Mouse (Mus musculus) cerebellum, adult 11-12 months (tissue): ENCODE data around the gene Fgf2.

Source experiments
- DNase-seq: peaks from one replicate; pipeline ENCODE4 v3.0.0; 2022

Gene Fgf2

DNA sequence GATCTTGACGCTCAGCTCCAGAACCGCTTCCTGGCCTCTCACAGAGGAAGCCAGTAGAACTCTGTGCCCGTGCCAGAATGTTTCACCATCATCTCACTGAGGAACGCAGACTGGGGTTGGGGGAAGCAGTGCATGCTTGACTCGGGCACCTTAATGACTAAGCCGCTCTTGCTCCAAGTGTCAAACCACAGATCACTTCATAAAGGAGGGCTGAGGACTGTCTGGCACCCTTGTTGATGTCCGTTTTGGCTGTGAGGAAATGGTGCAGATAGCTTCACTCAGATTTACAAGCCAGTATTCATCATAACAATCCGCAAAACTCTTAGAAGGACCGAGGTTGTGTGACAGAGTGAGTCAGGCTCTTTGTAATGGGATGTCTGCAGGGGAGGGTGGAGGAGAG is 12.6 kb downstream of the Fgf2 start:
- no peak for DNase-seq

DNA sequence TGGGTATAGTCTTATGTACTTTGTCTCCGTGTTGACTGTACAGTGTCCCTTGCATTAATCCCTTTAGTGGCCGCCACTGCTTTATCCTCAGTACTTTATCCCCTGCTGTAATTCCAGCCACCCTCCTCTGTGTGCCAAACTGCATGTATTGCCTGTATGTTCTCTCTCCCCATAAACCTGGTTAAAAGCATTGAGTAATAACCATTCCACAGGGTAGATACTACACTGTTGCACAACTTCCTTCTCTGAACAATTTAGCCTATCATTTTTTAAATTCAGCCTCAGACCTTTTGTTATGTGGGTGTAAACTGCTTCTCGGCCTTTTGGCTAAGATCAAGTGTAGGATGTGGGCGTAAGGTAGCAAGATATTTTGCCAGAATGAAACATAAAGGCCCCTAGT is 17.0 kb downstream of the Fgf2 start:
- no peak for DNase-seq

DNA sequence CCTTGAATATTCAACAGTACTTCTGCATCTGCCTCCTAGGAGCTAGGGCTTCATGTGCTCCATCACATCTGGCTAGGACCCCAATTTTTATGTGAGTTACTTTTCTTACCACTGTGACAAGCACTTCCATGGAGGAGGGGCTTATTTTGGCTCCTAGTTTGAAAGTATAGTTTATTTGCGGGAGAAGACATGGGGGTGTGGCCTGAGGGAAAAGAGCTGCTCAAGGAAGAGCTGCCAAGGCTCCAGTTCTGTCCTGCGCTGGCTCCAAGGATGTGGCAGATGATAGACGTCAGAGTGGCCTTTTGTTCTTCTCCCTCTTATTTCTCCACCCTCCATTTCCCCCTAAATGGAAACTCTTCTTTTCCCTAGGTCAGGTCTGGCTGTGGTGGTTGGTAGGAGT is 17.8 kb downstream of the Fgf2 start:
- no peak for DNase-seq

DNA sequence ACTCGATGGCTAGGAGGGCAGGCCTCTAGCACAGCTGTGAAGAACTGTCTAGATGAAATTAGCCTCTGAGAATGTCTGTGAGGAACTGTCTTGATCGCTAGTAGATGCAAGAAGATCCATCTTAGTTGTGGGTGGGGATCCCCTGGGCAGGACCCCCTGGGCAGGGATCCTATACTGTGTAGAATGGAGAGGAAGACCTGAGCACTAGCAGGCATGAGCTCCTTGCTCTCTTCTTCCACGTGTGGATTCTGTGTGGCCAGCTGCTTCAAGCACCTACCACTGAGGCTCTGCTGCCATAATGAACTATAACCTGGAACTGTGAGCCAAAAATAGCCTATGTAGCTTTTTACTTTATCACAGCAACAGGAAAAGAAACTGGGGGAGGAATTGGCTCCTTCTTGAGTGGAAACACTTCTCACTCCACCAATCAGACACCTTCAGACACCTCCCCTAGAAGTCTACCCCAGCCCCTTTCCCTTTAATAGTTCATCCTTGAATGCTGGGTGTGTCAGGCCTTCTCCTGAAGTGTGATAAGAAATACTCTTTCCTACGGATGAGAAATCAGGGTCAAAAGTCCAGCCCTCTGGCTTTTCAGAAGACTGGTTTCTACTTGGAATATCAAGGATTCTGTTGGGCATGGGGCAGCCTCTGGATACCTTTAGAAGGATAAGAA is 18.4 kb downstream of the Fgf2 start:
- no peak for DNase-seq

DNA sequence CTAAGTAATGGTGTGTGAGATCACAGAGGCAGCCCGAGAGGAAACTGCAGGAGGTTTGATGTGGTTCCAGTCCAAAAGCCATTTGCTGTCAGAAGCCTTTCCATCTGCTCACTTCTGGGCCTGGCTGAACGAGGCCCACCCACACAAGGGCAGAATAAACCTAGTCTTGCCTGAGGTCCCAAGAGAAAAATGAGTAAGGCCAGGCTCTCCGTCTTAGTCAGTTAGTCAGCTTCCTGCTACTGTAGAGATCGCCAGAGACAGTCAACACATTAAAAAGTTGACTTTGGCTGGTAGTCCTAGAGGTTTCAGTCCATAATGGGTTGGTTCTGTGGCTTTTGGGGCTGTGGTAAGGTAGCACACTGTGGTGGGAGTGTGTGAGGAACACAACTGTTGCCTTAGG is 22.3 kb downstream of the Fgf2 start:
- DNase-seq, result no peak

DNA sequence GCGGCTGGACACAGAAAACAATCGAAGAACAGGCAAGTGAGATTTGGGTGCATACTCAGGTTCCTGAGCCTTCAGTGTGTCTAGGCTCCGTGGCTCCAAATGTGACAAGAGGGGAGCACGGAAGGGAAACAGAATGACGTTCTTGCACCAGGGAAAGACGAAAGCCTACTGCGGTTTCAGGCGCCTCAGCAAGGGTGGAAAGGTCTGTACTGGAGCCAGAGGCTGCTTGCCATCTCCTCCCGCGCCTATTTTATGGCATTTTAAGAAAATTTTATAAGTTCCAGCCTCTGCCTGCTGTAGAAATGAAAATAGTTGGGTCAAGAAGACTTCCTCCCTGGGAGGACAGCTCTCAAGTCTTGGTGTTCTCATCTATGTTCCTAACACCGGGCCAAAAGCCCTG is 25.6 kb downstream of the Fgf2 start:
- DNase-seq, result no peak

DNA sequence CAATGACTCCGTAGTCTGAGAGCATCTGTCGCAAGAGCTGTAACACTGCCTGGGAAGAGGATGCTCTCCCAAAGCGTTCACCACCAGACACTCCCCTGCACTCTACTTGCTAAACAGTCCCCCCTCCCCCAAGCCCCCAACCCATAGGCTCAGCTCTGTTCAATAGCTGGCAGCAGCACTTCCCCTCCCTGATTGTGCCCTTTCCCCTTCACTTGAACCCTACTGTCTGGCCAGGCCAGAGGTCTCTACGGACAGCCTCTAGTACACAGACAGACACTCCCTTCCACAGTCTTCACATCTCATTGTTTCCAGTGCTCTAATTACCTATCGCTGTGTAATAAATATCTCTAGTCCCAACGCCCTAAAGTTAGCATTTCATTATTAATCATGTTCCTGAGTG is 29.8 kb downstream of the Fgf2 start:
- no peak for DNase-seq

DNA sequence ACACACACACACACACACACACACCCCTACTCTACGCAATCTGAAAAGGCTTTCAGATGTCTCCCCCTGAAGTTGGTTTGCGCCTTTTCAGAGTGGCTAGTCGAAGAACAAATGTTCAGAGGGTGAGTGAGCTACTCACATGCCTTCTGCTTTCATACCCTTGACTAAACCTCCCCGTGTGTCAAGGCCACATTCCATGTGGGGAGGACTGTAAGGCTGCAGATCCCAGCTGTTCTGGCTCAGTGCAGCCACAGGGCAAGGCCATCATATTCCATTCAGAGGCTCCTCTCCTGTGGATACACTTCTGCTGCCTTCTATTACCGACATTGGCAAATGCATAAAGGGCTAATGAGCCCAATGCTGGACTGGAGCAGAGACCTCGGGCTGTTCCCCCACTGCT is 30.3 kb downstream of the Fgf2 start:
- DNase-seq, result no peak

DNA sequence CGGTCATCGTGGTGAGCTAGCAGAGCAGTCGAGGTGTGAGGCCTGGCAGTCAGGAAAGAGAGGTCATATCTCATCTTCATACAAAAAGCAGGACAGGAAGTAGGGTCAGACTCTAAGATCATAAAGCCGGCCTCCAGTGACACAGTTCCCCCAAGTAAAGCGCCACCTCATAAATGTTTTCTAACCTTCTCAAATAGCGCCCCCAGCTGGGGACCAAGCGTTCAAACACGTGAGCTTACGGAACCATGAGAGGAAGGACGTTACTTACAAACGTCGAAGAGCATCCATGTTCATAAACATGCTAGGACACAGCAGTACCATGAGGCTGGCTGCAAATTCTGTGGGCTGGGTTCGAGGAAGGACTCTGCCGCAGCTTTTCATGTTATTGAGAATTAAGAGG is 31.1 kb downstream of the Fgf2 start:
- DNase-seq, result no peak

DNA sequence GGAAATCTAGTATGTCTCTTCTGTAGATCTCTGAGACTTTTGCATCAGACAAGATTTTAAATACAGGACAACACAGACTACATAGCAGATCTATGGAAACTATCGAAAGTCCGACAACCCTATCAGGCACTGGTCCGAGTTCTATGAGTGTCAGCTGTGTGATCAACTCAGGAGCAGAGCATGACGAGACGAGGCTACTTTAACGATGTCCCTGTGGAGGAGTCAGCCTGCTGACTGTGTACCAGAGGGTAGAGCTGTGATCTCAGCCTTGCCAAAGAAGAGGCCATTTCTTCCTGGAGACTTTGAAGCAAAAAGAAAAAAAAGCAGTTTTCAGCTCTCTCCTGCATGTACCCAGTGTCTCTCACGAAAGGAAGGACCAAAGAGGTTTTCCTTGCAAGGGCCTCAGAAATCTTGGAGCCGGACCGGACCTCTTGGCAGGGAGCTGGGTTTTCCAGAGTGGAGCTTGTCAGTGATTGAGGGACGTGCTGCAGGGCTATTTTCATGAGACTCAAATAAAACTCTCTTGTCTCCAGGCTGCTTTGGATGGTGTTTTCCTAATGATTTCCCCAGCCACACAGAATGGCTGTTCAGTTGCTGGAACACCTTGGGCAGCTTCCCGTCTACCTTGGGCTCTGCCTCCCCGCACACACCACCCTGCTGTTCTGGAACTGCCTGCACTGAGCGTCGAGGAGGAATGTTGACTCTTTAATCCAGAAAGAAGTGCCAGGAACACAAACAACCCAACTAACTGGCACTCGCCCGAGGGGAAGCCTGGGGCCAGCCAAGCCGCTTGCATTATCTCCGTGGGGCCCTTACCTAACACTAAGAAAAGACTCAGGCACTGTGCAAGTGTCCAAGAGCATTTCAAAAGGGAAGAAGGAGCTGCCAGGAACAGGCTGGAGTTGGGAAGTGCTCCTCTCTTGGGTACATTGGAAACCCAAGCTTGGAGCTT is 32.1 kb downstream of the Fgf2 start:
- DNase-seq, result peak; percentile 10

DNA sequence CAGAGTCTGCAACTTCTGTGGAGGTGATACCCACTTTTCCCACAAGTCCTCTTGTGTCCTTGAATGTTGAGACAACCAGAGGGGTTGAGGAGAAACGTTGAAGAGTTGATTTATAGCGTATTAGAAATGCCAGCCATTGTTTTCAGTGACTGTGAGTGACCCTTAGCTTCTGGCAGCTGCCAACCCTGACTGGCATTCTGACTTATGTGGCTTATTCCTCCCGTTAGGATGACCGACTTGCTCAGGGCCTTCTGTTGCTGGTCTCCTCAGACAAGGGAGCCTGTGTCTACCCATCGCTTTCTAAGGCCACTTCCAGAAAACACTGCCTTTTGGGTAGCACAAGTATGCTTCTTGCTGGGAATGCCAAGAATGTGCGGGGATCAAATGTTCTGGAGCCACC is 33.3 kb downstream of the Fgf2 start:
- no peak for DNase-seq

DNA sequence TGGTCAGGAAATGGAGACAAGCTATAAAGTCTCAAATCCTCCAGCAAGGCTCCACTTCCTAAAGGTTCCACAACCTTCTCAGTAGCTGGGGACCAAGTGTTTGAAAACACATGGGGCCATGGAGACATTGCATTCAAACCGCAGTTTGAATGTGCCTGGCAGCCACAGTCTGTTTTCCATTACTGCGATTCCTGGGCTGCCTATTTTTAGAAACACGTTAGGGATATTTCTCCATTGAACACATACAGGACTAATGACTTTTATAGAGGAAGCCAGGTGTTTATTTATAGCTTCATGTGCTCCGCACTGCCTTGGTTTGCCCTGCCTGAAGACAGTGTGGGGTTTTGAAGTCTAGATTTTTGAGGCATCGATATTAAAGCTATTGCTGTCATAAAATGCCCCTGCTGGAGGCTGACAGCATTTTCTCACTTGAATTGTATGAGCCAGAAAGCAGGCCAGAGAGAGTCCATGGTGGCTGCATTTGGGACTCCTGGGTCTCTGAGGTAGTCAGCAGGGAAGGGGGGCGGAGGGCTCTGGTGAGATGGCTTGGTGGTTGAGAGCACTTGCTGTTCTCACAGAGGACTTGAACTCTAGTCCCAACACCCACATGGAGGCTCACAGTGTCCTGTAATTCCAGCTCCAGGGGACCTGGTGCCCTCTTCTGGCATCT is 35.1 kb downstream of the Fgf2 start:
- no peak for DNase-seq

DNA sequence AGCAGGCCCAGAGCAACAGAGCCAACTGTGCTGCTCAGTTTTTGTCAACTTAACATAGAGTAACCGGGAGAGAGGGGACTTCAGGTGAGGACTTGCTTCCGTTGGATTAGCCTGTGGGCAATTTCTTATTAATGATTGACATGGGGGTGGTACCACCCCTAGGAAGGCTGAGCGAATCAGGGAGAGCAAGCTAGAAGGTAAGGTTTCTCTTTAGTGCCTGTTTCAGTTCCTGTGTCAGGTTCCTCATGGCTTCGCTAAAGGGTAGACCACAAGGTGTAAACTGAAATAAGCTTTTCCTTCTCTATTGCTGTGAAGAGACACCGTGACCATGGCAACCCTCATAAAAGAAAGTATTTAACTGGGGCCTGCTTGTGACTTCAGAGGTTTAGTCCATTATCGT is 39.2 kb downstream of the Fgf2 start:
- DNase-seq, result no peak

DNA sequence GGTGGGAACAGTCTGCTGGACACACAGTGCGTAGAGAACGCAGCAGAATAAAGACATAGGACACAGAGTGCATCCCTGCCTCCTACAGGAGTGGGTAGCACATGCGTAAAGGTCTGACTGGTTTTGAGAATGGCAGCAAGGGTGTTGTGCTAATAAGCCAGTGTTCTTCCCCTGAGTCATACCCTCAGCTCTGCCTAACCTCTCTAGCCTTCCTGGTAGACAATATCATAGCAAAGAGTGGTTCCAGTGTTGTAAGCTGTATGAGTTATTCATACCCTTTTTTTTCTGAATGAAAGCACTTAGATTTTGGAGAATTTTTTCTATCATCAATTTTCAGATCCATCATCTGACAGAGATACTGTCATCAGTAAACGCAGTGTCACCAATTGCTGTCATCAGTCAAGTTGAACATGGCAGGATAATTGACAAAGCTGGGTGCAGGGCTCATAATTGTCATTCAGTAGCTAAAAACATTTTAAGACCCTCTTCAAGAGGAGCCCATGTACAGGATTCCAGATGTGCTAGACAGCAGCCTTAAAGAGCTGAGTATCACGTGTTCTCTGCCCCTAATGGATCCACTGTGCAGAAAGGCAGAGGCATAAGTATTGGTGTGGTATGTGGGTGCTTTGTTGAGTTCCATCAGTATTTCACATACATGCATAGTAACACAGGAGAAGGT is 48.9 kb downstream of the Fgf2 start:
- DNase-seq, result no peak

DNA sequence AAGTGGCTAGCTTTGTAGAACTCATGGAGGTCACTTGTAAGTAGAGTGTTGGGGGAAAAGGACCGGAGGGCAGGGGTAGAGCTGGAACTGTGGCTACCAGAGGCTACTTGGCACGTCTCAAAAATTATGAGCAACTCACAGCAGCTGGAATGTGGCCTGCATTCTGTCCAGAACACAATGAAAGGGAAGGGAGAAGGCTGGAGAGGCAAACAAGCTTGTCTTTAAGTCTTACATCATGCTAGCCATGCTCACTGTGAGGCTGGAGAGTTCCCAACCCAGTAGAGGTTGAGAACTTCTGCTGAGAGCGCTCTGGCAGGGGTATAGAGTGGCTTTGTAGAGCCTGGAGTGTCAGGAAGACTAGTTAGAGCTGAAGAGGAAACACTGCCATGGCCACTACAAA is 49.5 kb downstream of the Fgf2 start:
- no peak for DNase-seq

DNA sequence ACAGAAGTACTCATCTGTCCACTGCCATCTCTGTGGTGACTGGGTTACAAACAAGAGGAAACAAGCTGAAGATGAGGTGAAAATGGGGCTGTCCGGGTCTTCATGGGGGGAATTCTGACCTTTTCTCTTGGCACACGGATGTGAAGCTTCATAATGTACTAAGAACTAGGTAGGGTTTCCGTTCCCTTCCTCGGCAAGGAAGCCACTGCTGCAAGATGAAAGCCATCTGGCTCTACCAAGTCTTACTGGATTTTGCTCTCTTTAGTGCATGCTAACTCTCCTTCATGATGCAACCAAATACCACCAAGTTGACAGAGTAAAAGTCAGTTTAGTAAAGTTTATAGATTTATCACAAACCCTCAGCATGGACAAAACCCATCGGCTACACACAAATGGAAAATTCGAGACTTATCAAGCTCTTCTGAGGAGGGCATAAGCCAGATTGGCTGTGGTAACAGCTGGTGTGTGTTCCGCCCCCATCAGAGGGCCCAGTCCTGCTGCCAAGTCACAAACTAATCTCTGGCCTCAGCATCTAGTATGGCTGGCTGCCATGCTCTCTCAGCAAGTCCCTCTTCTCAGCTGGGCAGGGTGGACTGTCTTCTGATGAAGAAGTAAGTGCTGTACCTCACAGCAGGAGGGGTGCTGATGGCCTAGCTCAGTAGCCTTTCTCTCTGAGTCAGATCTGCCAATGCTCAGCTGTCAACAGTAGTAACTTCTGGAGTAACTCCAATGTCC is 50.7 kb downstream of the Fgf2 start:
- DNase-seq, result peak; percentile 21

DNA sequence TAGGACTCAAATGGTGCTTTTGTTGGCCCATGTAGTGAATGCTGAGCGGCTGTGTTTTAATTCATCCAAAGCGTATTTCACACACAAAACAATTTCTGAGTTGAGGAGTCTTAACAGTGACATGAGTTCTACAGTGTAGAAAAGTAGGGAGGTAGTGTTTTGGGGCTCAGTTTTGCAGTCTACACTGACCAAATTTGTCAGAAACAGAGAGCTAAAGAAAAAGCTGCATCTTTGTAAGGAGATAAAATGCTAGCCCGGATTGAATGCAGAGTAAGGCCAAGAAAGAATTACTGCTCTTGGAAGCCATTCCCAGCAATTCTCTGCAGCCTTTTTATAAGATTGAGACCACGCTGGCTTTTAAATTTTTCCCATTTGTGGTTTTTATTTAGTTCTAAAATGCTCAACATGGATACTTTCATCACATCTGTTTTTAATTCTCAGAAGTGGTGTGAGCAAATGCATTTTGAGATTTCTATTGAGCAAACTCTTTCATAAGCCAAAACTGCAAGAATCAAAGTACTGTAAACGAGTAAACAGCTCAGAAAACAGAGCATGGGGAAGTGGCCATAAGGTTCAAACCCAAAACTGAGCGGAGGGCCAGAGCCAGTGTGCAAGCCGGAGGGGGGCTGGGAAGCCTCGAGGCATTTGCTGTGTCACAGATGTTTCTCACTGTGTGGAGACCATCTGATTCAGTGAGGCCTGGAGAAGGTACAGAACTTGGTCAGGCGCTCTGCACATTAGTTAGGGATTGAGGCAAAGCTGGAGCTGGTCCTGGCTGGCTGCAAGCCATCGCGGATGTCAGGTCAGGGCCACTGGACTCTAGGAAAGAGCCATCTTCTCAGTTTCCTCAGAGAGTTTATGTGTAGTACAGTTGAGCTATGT is 53.8 kb downstream of the Fgf2 start:
- no peak for DNase-seq

DNA sequence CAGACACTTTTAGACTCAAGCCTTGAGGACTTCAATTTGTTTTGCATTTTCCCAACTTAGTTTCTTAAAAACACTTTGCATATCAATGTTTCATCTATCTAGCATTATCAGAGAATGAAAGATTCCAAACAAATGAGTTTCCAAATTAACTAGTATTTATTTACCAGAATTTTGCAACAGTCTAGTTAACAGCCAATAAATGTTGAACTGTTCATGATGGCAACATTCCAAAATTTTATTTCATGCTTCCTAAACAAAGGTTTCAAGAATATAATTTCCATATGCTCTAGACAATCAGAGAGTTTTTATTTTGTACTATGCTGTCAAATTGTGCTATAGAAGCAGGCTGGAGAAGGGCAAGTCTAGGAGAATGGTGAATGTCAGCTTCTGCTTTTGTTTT is 59.5 kb downstream of the Fgf2 start:
- DNase-seq, result no peak

DNA sequence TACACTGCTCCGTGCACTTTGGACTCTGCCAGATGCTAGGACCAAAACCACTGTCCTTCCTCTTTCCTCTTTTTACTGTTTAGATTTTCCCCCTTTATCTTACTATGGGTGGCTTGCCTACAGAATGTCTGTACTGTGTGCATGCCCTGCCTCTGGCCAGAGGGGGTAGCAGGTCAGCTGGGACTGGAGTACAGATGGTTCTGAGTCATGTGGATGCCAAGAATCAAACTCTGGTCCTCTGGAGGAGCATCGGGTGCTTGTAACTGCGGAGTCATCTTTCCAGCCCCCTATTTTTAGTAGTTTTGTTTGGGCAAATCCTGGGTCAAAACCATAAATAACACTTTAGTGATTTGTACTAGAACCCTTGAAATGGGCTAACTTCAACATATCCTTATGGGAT is 65.3 kb downstream of the Fgf2 start:
- DNase-seq, result no peak

DNA sequence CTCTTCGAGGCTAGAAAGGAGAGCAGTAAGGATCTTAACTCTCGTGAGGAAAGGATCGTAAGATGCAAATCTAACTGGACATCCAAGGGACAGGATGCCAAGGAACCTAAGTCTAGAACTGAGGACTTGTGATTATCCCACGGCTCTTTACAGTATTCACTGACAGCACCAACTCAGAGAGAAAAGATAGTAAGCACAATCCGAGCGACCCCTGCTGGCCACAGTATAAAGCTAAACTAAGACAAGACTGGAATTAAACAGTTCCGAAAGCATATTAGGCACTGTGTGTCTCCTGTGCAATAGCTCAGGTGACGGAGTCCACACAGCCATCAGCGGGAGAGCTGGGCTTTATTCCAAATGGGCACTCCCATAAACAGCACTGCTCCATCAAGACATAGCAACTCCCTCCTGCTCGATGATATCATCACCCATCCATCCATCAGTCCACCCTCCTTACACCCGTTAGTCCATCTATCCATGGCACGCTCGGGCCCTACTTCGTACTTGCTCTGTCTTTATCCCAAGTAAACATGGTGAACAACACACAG is 66.3 kb downstream of the Fgf2 start:
- DNase-seq, result peak; percentile 48

DNA sequence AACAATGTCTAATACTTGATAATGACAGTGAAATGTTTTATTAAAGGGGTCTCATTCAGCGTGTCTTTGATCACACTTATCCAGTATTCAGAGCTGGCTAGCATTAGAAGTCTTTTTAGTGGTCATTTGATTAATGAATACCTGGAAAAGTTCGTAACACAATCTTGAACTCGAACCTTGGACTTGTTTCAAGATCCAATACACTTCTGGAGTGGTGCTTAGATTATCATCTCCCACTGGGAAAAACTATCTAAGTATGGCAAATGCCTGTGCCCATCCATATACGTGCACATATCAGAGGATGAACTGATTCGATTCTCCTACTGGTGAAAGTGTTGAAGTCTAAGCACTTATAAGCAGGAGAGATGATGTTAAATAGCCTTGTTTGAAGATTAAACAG is 70.2 kb downstream of the Fgf2 start:
- DNase-seq, result no peak
